Mouse (Mus musculus): Measurements from ENCODE around the gene Havcr2.

DNA sequence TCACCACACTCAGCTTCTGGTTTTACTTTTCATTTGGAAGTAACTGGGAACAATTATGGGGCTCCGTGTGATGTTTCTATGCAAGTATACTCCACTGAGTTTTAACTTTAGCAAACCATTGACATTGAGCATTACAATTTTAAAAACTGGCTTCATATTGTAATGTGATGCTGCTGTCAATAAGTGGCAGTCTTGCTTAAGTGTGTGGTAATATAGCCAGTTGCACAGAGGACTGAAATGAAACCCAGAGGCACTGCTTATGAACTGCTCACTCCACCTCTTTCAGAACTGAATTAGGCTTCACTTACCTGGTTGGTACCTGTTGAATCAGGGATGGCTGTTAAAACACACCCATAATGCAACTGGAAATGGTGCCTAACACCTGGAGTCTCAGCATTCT is 11.6 kb upstream of the Havcr2 start:
- TF ChIP-seq TAL1 (IDR thresholded peaks at IDR 0.05; ENCODE audit: low read length) (no peak), GATA1 (IDR thresholded peaks at IDR 0.05; ENCODE audit: low read length) (no peak)

All from erythroblast, embryonic 14.5 days (primary cell).